Mouse (Mus musculus) left cerebral cortex, postnatal 25 days (tissue): ENCODE results near the gene Rad50. TPM values are rescaled to one million over a fixed set of nuclear protein-coding genes. Genes with fewer than 3 reads are reported as not detected.

Experiments
- DNase-seq, 2 experiments: peaks; one replicate each; pipeline ENCODE4 v3.0.0; 2022; ENCODE audit warnings: low spot score in 2 of 2, mixed read lengths in 1 of 2
- intact Hi-C: fragments of 180-260 bp; cut with DNase I; formaldehyde crosslinking; loops from one replicate; pipeline ENCODE4 v1.15.1; 2025
- total RNA-seq, 2 experiments: library from RNA; stranded (reverse); gene quantifications; 2 replicates each; pipeline ENCODE4 v1.2.3; 2021

Gene Rad50
- total RNA-seq, 2 experiments from 2014 or later, result 9.2 to 9.6 TPM

DNA sequence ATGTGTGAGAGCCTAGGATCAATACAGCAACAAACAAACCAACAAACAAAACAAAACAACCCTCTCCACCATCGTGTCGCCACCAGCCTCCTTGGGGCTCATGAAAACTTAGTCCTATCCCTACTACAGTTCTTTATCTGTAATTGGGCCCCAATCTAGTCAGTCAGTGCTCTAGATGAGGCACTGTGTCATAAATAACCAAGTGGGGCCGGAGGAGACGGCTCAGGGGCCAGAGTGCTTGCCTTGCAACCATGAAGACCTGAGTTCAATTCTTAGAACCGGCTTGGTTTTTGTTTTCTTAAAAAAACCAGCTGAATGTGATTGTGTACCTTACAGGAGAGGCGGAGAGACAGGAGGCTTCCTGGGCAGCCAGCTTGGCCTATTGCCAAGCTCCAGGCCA, 91.9 kb downstream of the Rad50 start:
- no peak for DNase-seq
- intact Hi-C loops, result no loop called here

DNA sequence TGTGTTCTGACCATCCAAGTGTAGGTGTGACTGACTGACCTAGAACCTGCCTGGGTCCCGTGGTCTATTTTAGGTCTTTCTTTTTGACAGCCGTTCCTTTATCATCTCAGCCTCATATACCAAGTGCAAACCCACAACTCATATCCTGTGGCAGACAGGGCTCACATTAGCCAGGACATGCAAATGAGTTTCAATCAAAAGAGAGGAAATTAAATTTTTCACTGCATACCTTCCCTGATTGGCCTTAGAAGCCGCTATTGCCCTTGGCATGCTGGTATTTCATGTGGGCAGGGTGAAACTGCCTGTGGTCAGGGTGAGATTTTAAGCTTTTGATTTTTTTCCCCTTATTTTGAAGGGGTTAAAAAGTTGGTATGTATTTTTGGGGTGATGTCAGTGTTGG, 97.4 kb downstream of the Rad50 start:
- intact Hi-C loops, result no loop called here
- no peak for DNase-seq

DNA sequence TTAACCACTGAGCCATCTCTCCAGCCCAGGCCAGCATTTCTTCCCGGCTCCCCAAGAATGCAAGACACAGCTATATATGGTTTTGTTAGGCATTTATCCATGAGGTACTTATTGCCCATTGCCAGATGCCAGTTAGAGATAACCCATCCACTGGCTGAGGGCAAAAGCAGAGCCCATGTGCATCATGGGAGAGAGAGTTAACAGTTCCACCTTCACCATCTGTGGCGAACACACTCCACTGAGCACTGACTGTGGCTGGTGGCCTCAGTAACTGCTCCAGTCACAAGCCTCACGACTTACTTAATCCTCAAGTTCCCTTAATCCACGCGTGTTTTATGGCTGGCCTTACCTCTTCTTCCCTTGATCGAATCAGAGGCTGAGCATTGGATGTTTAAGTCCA, 97.9 kb downstream of the Rad50 start:
- no peak for DNase-seq
- intact Hi-C loops, result no loop called here

DNA sequence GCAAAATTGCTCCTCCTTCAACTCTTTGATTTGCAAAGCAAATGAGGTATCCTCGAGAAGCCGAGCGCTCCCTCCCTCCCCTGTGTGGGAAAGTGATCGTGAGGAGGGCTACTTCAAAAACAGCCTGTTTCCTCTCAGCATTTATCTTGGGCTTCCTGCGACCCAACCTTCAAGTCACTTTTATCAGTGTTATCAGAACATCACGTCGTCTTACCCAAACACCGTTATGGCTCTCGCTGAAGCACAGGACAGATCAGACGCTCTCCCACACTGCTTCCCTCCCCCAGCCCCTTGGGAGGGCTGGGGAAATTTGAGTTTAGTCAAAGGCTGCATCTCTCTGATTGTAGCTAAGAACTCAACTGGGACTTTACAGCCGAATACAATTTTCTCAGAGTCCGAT, 101.5 kb downstream of the Rad50 start:
- intact Hi-C loops, result no loop called here
- DNase-seq, result no peak

DNA sequence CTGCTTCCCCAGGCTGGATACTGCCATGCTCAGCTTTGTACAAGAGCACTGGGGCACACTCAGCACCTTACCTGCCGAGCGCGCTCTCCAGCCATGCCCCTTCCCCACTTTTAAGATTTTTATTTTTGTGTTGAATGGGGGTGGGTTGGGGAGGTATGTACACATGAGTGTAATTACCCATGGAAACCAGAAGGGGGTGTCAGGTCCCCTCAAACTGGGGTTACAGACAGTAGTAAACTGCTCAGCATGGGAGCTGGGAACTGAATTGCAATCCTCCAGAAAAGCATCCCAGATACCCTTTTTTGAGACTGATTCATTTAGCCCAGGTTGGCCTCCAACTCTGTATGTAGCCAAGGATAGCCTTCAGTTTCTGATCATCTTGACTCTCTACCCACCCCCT, 102.1 kb downstream of the Rad50 start:
- DNase-seq, result no peak
- intact Hi-C loops, result no loop called here

Other genes starting within 250 kb of the Rad50 start
- not detected for gene Gm9837, start 236.8 kb downstream of the Rad50 start, total RNA-seq
- gene Gm9945, start 227.2 kb downstream of the Rad50 start, total RNA-seq, result 1 to 10 TPM; 3.3 TPM
- gene Sowaha, start 227.0 kb downstream of the Rad50 start, total RNA-seq, result 10 to 100 TPM; 79.1 to 79.3 TPM
- 100 to 1,000 TPM; 299 to 327 TPM for gene Sept8, start 188.1 kb downstream of the Rad50 start, total RNA-seq
- gene Kif3a, start 139.9 kb downstream of the Rad50 start, total RNA-seq, result 100 to 1,000 TPM; 129 to 130 TPM
- not detected for gene Il4, start 88.7 kb downstream of the Rad50 start, total RNA-seq
- gene Il13, start 72.6 kb downstream of the Rad50 start, total RNA-seq, result not detected
- not detected for gene Il5, start 13.5 kb upstream of the Rad50 start, total RNA-seq
- gene Irf1, start 62.7 kb upstream of the Rad50 start, total RNA-seq, result 1 to 10 TPM; 5.9 to 6.8 TPM
- gene Gm17334, start 65.9 kb upstream of the Rad50 start, total RNA-seq, result under 1 TPM in 1 of 2 experiments, not detected in 1; 0.96 TPM
- 1 to 10 TPM; 2.2 to 3.5 TPM for gene Gm12216, start 151.9 kb upstream of the Rad50 start, total RNA-seq
- 1 to 10 TPM; 7.8 to 8.2 TPM for gene Slc22a5, start 184.3 kb upstream of the Rad50 start, total RNA-seq